Mouse (Mus musculus): ENCODE results near the gene Il34. TPM values are rescaled to one million over a fixed set of nuclear protein-coding genes. Genes with fewer than 3 reads are reported as not detected.

Il34 gene
- 0.83 and 1.1 TPM in 2 replicates for polyA plus RNA-seq (2016; fragmentation: Nextera tagmentation; extraction: Ambion mirVana)

DNA sequence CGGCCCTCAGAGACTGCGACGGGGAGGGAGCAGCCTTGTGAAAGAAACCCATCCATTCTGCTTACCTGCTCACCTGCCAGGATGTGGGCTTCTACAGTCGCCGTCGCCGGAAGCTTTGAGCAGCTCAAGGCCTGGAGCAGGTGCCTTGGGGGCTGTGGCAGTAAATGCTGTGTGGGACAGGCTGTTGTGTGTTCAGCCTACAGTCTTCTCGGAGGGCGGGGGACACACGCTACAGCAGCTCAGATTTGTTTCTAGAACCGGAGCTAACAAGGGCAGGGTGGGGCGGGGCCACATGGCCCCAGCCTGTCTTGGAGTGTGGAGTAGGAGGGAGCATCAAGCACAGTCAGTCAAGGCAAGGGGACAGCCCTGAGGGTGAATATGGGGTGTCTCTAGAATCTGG is at the start of gene Il34:
Il34 (minus strand) TSS at position 256 of the 400 bp plus-strand sequence.
- Histone ChIP-seq H3K4me1 (no peaks in the 10 kb centered on the region), H3K27ac (no peak within 1 kb of the TSS), H3K9ac (no peak within 1 kb of the TSS), H3K27me3 (no peaks in the 10 kb centered on the region), H3K9me3 (replicated peaks) (no peaks in the 10 kb centered on the region), H3K36me3 (peaks cover 23% of the 10 kb centered on the region), H3K4me3 (no peak within 1 kb of the TSS), H3K4me2 (replicated peaks) (no peak within 1 kb of the TSS)
- ATAC-seq (ENCODE audit: low FRiP score) = no peak
- 44% methylated on average over 12 of the region's 12 CpGs for WGBS

DNA sequence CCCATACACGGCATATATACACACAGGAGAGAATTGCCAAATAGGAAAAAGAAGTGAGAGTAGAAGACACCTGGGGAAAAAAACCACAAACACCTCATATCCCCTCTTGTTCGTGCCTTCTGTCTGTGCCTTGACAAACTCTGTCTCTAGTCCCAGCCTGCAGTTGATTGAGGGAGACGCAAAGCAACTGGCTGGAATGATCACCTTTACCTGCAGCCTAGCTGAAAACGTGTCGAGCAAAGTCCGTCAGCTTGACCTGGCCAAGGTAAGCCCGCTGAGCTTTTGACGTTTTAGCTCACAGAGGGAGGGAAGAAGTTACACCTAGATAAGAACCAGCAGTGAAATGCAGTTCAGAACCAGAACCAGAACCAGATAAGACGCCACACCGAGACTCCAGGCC is 45.5 kb upstream of the Il34 start:
- H3K27ac ChIP-seq = no peak overlapping the region
- no peak for ATAC-seq (ENCODE audit: low FRiP score)
- peaks cover 64% of the 10 kb centered on the region for H3K36me3 ChIP-seq
- H3K9ac ChIP-seq = no peak overlapping the region
- H3K4me3 ChIP-seq = no peak overlapping the region
- 94% methylated on average over 10 of the region's 10 CpGs for WGBS
- no peaks in the 10 kb centered on the region for H3K9me3 ChIP-seq (replicated peaks)
- H3K4me1 ChIP-seq = peaks cover 11% of the 10 kb centered on the region
- H3K4me2 ChIP-seq (replicated peaks) = no peak overlapping the region
- H3K27me3 ChIP-seq = no peaks in the 10 kb centered on the region

DNA sequence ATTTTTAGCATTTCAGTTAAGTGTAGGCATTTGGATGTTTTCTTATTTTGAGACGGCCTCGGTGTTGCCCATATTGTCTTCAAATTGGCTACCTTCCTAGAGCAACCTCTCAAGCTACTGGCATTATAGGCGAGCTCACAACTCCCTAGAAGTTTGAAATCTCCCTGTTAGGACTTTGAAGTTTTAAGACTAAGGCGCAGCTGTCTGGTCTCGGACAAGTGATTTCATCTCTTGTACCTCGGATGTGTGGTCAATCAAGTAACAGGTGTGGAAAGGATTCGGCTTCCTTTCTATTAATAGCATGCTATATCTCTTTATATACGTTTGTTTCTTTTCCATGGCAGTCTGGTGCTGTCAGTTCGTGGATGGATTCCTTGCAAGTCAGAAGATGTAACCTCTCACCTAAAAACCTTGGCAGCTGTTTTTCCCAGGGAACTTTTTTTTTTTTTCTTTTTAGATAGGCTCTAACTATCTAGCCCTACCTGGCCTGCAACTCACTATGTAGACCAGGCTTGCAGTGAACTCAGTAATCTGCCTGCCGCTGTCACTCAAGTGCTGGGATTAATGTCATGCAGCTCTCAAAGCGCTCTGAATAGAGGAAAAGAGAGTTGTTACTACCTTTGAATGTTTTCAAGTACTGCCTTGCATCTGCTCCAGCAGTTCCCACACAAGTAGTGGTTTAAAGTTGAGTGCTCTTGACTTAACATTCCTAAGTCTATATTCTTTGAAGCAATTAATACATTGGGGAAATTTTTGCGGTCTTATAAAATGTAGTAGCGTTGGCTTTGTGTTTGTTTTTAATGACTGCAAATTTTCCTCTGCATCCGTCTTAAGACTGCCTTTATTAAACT is 42.1 kb upstream of the Il34 start:
- peak overlapping the region; percentile 78 for H3K9ac ChIP-seq
- no peak for ATAC-seq (ENCODE audit: low FRiP score)
- peak overlapping the region; percentile 91 for H3K4me3 ChIP-seq
- no peak overlapping the region for H3K27ac ChIP-seq
- H3K4me1 ChIP-seq = peaks cover 25% of the 10 kb centered on the region
- WGBS = 71% methylated on average over 14 of the region's 14 CpGs
- H3K4me2 ChIP-seq (replicated peaks) = peak overlapping the region; percentile 84
- no peaks in the 10 kb centered on the region for H3K27me3 ChIP-seq
- H3K36me3 ChIP-seq = peaks cover 50% of the 10 kb centered on the region
- H3K9me3 ChIP-seq (replicated peaks) = no peaks in the 10 kb centered on the region

DNA sequence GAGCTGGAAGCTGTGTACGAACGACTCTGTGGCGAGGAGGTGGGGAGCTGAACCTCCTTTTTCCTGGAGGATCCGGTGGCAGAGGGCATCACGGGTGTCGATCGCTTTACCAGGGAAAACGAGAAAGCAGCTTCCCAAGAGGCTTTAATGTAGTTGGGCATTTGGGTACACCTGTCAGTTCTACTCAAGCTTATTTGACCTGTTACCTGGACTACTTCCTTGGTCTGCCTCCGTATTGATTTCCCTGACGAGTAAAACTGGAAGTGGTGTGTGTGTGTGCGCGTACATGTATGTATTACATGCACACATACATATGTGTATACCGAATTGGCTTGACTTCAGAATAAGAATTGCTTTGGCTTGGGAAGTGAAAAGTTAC is 41.4 kb upstream of the Il34 start:
- peaks cover 50% of the 10 kb centered on the region for H3K36me3 ChIP-seq
- peak overlapping the region; percentile 90 for H3K27ac ChIP-seq
- H3K4me2 ChIP-seq (replicated peaks) = peak overlapping the region; percentile 84
- peaks cover 25% of the 10 kb centered on the region for H3K4me1 ChIP-seq
- H3K4me3 ChIP-seq = peak overlapping the region; percentile 91
- H3K9ac ChIP-seq = peak overlapping the region; percentile 78
- WGBS = 1% methylated on average over 13 of the region's 13 CpGs
- H3K27me3 ChIP-seq = no peaks in the 10 kb centered on the region
- no peaks in the 10 kb centered on the region for H3K9me3 ChIP-seq (replicated peaks)
- ATAC-seq (ENCODE audit: low FRiP score) = 0 out of 2 replicates have a peak, but pooled peaks have one; percentile 6

DNA sequence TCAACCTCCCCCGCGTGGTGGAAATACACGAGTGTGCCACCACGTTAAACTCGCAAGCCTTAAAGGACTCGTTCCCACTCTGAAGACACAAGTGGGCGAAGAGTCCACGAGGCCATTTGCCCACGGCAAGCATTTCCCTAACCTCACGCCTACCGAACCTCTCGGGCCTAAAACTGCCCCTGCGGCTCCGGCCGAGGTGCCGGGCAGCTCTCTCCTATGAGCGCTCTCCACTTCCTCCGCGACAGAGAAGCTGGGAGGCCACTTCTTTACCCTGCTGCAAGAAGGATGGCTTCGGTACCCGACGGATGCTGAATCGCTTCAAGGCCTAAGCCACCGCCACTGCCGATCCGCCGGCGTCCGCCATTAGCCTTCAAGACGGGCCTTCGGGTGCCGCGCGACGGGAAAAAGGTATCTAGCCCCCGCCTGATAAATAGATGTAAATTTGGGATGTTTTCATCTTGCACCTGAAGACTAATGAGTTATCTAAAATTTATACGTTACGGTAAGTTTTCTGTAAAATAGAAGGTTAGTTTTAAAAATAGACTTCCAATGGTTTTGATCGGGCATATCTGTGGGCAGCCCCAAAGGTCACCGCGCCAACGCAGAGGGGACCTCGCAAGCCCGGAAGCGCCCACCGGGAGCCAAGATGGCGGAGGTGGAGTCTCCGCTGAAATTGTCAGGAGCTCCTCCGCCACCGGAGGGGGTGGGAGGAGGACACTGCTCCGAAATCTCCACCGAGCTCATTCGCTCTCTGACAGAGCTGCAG is 40.9 kb upstream of the Il34 start, which contains the start of the genes Cog4 and Sf3b3:
Cog4 (plus strand) TSS at position 196 of the 766 bp plus-strand sequence.
Sf3b3 (minus strand) TSS at position 383 of the 766 bp plus-strand sequence.
- WGBS = under 1% methylated on average over 53 of the region's 53 CpGs
- peaks cover 47% of the 10 kb centered on the region for H3K36me3 ChIP-seq
- H3K9me3 ChIP-seq (replicated peaks) = no peaks in the 10 kb centered on the region
- H3K9ac ChIP-seq = peak within 1 kb of the TSS; percentile 91
- no peaks in the 10 kb centered on the region for H3K27me3 ChIP-seq
- peak within 1 kb of the TSS; percentile 84 for H3K4me2 ChIP-seq (replicated peaks)
- H3K4me1 ChIP-seq = peaks cover 25% of the 10 kb centered on the region
- H3K27ac ChIP-seq = peak within 1 kb of the TSS; percentile 90
- ATAC-seq (ENCODE audit: low FRiP score) = peak; percentile 89
- H3K4me3 ChIP-seq = peak within 1 kb of the TSS; percentile 91

DNA sequence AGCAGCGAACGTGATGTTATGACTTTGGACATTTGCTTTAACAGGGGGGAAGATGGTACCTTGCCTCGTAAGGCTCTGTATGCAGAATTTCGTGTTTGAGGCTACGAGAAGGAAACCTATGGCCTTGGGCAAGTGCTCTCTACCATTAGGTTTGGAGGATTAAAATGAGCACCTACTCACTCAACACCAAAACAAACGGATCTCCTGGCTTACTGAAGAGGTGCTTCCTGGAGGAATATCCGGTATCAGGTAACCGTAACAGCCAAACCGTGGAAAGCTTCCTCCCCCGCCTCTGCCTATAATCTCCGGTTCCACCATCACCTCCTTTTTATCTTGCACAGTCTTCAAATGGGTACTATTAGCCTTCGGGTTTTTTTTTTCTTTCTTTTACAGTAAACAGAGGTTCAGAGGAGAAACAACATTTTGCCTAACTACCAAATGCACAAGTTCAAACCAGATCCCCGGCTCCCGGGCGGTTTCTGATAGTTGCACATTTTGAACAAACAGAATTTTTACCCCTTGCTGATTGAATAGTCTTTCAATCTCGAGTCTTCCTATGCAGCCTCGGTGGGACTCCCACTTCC is 40.2 kb upstream of the Il34 start:
- H3K4me3 ChIP-seq = peak overlapping the region; percentile 91
- H3K9me3 ChIP-seq (replicated peaks) = no peaks in the 10 kb centered on the region
- peaks cover 25% of the 10 kb centered on the region for H3K4me1 ChIP-seq
- 10% methylated on average over 17 of the region's 17 CpGs for WGBS
- H3K36me3 ChIP-seq = peaks cover 47% of the 10 kb centered on the region
- H3K27me3 ChIP-seq = no peaks in the 10 kb centered on the region
- H3K9ac ChIP-seq = peak overlapping the region; percentile 91
- peak overlapping the region; percentile 90 for H3K27ac ChIP-seq
- no peak for ATAC-seq (ENCODE audit: low FRiP score)
- peak overlapping the region; percentile 84 for H3K4me2 ChIP-seq (replicated peaks)

DNA sequence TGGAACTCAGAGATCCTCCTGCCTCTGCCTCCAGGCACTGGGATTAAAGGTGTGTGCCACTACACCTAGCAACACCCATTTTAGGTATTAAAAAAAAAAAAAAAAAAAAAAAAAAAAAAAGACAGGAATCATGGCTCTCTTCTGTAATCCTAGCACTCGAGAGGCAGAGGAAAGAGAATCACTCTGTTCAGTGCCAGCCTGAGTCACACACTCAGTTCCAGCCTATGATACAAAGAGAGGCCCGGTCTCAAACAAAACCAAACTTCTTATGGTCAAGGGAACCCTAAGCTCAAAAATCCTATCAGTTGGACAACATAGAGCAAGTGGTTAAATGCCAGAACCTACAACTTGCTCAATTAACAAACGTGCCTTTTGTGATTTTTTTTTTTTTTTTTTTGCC is 39.2 kb upstream of the Il34 start:
- Histone ChIP-seq H3K27ac (no peak overlapping the region), H3K4me1 (peaks cover 25% of the 10 kb centered on the region), H3K4me3 (peak overlapping the region; percentile 91; the same call in 1 of the 2 replicates), H3K36me3 (peaks cover 48% of the 10 kb centered on the region), H3K9me3 (replicated peaks) (no peaks in the 10 kb centered on the region), H3K9ac (no peak overlapping the region), H3K4me2 (replicated peaks) (peak overlapping the region; percentile 84), H3K27me3 (no peaks in the 10 kb centered on the region)
- no peak for ATAC-seq (ENCODE audit: low FRiP score)
- WGBS = 91% methylated on average over 3 of the region's 3 CpGs

DNA sequence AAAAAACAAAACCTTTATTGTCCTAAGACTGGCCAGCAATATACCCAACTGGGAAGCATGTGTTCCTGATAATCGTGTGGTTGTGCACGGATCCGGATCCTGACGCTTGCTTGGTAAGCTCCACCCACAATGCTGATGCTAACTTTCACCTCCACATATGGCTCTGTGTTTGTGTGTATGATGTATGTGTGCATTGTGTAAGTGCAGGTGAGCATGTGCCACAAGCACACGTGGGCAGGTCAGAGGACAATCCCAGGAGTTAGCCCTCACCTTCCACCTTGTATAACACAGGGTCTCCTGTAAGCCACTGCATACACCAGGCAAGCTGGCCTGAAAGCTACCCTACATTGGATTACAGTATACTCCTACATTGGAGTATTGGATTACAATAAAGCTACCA is 37.5 kb upstream of the Il34 start:
- no peak overlapping the region for H3K27ac ChIP-seq
- no peak overlapping the region for H3K4me3 ChIP-seq
- no peaks in the 10 kb centered on the region for H3K9me3 ChIP-seq (replicated peaks)
- H3K9ac ChIP-seq = no peak overlapping the region
- H3K4me2 ChIP-seq (replicated peaks) = no peak overlapping the region
- ATAC-seq (ENCODE audit: low FRiP score) = no peak
- H3K27me3 ChIP-seq = no peaks in the 10 kb centered on the region
- peaks cover 23% of the 10 kb centered on the region for H3K4me1 ChIP-seq
- 90% methylated on average over 5 of the region's 5 CpGs for WGBS
- peaks cover 59% of the 10 kb centered on the region for H3K36me3 ChIP-seq

DNA sequence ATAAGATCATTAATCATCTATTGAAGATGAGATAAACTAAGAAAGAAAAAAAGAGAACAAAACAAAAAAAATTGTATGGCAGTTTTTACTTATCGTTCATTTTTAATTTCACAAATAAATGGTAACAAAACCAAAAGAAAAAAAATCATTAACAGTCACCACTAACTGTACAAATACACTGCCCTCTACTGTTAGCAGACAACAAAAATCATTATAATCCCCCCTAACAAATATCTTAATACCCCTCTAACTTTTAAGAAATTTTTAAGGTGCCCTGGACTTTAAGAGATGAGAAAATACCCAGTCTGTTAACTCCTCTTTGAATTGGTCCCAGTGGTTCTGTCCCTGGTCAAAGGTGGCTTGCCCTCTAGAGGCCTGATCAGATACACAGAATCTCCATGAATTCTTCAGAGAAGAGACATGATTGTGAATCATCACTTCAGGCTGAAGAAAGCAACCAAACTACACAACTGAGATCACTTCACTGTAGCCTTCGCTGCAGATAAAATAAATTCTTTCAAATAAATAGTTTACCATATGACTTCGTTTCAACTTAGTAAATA is 36.4 kb upstream of the Il34 start:
- peaks cover 71% of the 10 kb centered on the region for H3K36me3 ChIP-seq
- 94% methylated on average over 3 of the region's 3 CpGs for WGBS

DNA sequence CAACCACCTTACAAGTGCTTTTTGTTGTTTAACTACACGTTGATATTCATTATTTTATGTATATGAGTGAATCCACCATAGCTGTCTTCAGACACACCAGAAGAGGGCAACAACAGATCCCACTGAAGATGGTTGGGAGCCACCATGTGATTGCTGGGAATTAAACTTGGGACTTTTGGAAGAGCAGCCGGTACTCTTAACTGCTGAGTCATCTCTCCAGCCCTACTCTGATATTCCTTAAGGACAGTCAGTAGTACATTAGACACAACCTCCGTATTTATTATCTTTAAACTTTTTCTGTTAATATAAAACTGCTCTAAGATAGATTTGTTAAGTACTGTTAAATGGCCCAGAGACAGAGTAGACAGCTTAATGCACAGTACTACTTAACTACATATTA is 26.2 kb upstream of the Il34 start:
- no peak overlapping the region for H3K4me2 ChIP-seq (replicated peaks)
- no peak overlapping the region for H3K9ac ChIP-seq
- peaks cover 89% of the 10 kb centered on the region for H3K36me3 ChIP-seq
- no peak overlapping the region for H3K4me3 ChIP-seq
- 88% methylated on average over 3 of the region's 3 CpGs for WGBS
- H3K27ac ChIP-seq = no peak overlapping the region
- ATAC-seq (ENCODE audit: low FRiP score) = no peak
- H3K27me3 ChIP-seq = no peaks in the 10 kb centered on the region
- H3K9me3 ChIP-seq (replicated peaks) = no peaks in the 10 kb centered on the region
- no peaks in the 10 kb centered on the region for H3K4me1 ChIP-seq

More for the DNA sequence above, 36.4 kb upstream of the Il34 start:
- Histone ChIP-seq H3K4me2 (replicated peaks) (no peak overlapping the region), H3K27ac (no peak overlapping the region), H3K9ac (no peak overlapping the region), H3K4me1 (peaks cover 14% of the 10 kb centered on the region), H3K27me3 (no peaks in the 10 kb centered on the region), H3K9me3 (replicated peaks) (no peaks in the 10 kb centered on the region), H3K4me3 (no peak overlapping the region)
- ATAC-seq (ENCODE audit: low FRiP score) = no peak

DNA sequence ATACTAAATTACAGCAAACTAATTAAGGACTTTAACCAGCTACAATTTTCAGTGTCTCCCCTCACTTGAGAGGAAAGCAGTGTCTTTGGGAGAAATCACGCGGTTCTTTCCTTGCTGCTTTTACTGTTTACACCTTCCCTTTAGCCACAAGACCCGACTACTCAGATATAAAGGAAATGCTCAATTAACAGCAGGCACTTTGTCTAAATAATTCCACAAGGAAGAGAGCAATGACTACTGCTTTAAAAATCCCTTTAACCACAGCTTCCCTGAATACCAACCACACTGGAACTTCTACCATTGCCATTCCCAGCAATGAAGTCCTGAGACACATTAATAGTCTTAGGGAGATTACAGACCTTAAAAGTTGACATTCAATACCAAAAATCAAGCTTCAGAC is 22.8 kb upstream of the Il34 start:
- H3K4me3 ChIP-seq = no peak overlapping the region
- 89% methylated on average over 3 of the region's 3 CpGs for WGBS
- no peak for ATAC-seq (ENCODE audit: low FRiP score)
- H3K27ac ChIP-seq = no peak overlapping the region
- H3K9ac ChIP-seq = no peak overlapping the region
- no peaks in the 10 kb centered on the region for H3K9me3 ChIP-seq (replicated peaks)
- H3K4me2 ChIP-seq (replicated peaks) = no peak overlapping the region
- H3K36me3 ChIP-seq = peaks cover 92% of the 10 kb centered on the region
- H3K27me3 ChIP-seq = no peaks in the 10 kb centered on the region
- no peaks in the 10 kb centered on the region for H3K4me1 ChIP-seq

DNA sequence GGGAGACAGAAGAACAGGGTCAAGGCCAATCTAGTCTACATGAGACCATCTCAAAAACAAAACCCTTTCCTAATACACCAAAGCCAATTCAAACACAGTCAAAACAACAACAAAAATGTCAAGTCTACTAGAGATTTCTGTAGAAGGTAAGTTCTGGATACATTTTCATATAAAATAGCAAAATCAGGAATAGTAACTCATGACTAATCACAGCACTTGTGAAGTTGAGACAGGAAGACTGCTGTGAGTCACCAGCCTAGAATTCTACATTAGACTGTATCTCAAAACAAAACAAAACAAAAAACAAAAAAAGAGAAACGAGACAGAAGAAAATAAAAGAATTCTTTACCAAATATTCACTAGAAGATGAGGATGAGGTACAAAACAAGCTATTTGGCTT is 19.1 kb upstream of the Il34 start:
- peaks cover 94% of the 10 kb centered on the region for H3K36me3 ChIP-seq
- 92% methylated on average over 1 of the region's 1 CpGs for WGBS
- H3K4me3 ChIP-seq = no peak overlapping the region
- no peaks in the 10 kb centered on the region for H3K9me3 ChIP-seq (replicated peaks)
- ATAC-seq (ENCODE audit: low FRiP score) = no peak
- no peaks in the 10 kb centered on the region for H3K27me3 ChIP-seq
- H3K9ac ChIP-seq = no peak overlapping the region
- no peak overlapping the region for H3K4me2 ChIP-seq (replicated peaks)
- no peak overlapping the region for H3K27ac ChIP-seq
- no peaks in the 10 kb centered on the region for H3K4me1 ChIP-seq
